Mouse (Mus musculus) myocyte (in vitro differentiated cells): ENCODE data around the gene Ints3. TPM values are rescaled to one million over a fixed set of nuclear protein-coding genes. Genes with fewer than 3 reads are reported as not detected.

Experiments used
- H3K27me3 ChIP-seq: one replicate; pipeline ENCODE4 v1.6.1; 2011; ENCODE audit not compliant: control insufficient read depth, insufficient read depth, insufficient read length
- H3K36me3 ChIP-seq: one replicate; pipeline ENCODE4 v1.6.1; 2011; ENCODE audit not compliant: control insufficient read depth, insufficient read depth
- H3K4me2 ChIP-seq: one replicate; pipeline ENCODE4 v1.6.1; 2011; ENCODE audit warnings: low read depth, control low read depth
- H3K4me3 ChIP-seq: one replicate; pipeline ENCODE4 v1.5.1; 2011; ENCODE audit warnings: mild to moderate bottlenecking, control low read depth, moderate library complexity
- H3K79me2 ChIP-seq: one replicate; pipeline ENCODE4 v1.6.1; 2011; ENCODE audit not compliant: control insufficient read depth, insufficient read depth
- H3ac ChIP-seq: one replicate; pipeline ENCODE4 v1.6.1; 2011; ENCODE audit not compliant: control insufficient read depth, insufficient read length
- CEBPB ChIP-seq: IDR thresholded peaks from 2 replicates; pipeline ENCODE4 v1.6.1; 2011; ENCODE audit warnings: mild to moderate bottlenecking, moderate library complexity; ENCODE audit not compliant: poor library complexity, insufficient read depth, severe bottlenecking
- E2F4 ChIP-seq: IDR thresholded peaks from one replicate; pipeline ENCODE4 v1.6.1; 2011; ENCODE audit warnings: mild to moderate bottlenecking, control low read depth, moderate library complexity; ENCODE audit not compliant: insufficient read depth
- MAX ChIP-seq: IDR thresholded peaks from one replicate; pipeline ENCODE4 v1.6.1; 2011; ENCODE audit warnings: low read depth, mild to moderate bottlenecking, control low read depth
- MYOD1 ChIP-seq, 3 experiments: IDR thresholded peaks; one replicate each; pipeline ENCODE4 v1.6.1; 2011; ENCODE audit warnings: control low read depth in 2 of 3, low read depth in 2 of 3, mild to moderate bottlenecking in 2 of 3, moderate library complexity in 1 of 3; ENCODE audit not compliant: insufficient read length in 2 of 3, control insufficient read depth in 1 of 3
- MYOG ChIP-seq, 3 experiments: IDR thresholded peaks; one replicate each; pipeline ENCODE4 v1.6.1; 2011; ENCODE audit warnings: control low read depth in 2 of 3, low read depth in 2 of 3, mild to moderate bottlenecking in 2 of 3; ENCODE audit not compliant: insufficient read length in 2 of 3, control insufficient read depth in 1 of 3, insufficient read depth in 1 of 3
- POLR2A ChIP-seq: IDR thresholded peaks from one replicate; pipeline ENCODE4 v1.6.1; 2011; ENCODE audit warnings: low read depth, mild to moderate bottlenecking, control low read depth, moderate library complexity; ENCODE audit not compliant: insufficient read length
- POLR2AphosphoS2 ChIP-seq: IDR thresholded peaks from one replicate; pipeline ENCODE4 v1.6.1; 2011; ENCODE audit warnings: low read depth, control low read depth; ENCODE audit not compliant: insufficient read length
- REST ChIP-seq: IDR thresholded peaks from one replicate; pipeline ENCODE4 v1.6.1; 2011; ENCODE audit warnings: mild to moderate bottlenecking, control low read depth, moderate library complexity; ENCODE audit not compliant: insufficient read depth, insufficient read length
- SRF ChIP-seq: IDR thresholded peaks from one replicate; pipeline ENCODE4 v1.6.1; 2011; ENCODE audit warnings: low read depth; ENCODE audit not compliant: control insufficient read depth, insufficient read length
- TCF12 ChIP-seq: IDR thresholded peaks from one replicate; pipeline ENCODE4 v1.6.1; 2011; ENCODE audit warnings: mild to moderate bottlenecking, control low read depth; ENCODE audit not compliant: poor library complexity, insufficient read depth, severe bottlenecking
- TCF3 ChIP-seq: IDR thresholded peaks from one replicate; pipeline ENCODE4 v1.6.1; 2011; ENCODE audit warnings: low read depth, control low read depth; ENCODE audit not compliant: insufficient read length
- USF1 ChIP-seq: IDR thresholded peaks from one replicate; pipeline ENCODE4 v1.6.1; 2011; ENCODE audit warnings: low read depth, mild to moderate bottlenecking, control low read depth, moderate library complexity
- polyA plus RNA-seq: library from polyadenylated mRNA; unstranded; fragments of >200 nt; fragmentation: generic; extraction: Trizol; gene quantifications from one replicate; pipeline ENCODE4 v1.2.1, GENCODE M21; 2012; ENCODE audit warnings: missing spikeins

The Ints3 gene
- polyA plus RNA-seq, 1 experiment: 24.2 TPM

GRCm38 (mm10) chr3:90427574-90427973, 5.8 kb downstream of the Ints3 start:
- H3K36me3 ChIP-seq: peaks cover 10% of the 10 kb centered on the region
- H3K79me2 ChIP-seq: peaks cover 20% of the 10 kb centered on the region
- no peak overlapping the region for H3ac ChIP-seq
- TF ChIP-seq TCF3: no peak
- no peak for TF ChIP-seq REST
- TF ChIP-seq POLR2AphosphoS2: no peak
- TF ChIP-seq MAX: no peak
- H3K27me3 ChIP-seq: no peaks in the 10 kb centered on the region
- H3K4me2 ChIP-seq: no peak overlapping the region
- no peak overlapping the region for H3K4me3 ChIP-seq

DNA sequence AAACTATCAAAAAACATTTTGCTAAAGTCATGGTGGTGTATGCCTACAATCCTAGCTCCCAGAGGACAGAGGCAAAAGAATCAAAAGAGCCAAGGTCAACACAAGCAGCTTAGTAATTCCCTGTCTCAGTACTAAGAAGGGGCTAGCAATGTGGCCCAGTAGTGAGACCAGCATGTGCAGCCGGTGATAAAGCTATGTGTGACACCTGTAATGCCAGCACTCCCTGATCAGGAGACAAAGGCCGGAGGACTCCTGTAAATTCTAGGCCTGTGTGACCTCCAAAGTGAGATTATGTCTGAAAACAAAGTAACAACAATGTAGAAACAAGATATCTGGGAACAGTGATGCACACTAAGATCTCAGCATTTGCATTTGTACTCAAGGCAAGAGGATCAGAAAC, 7.9 kb downstream of the Ints3 start:
- H3K36me3 ChIP-seq: peaks cover 19% of the 10 kb centered on the region
- no peak overlapping the region for H3ac ChIP-seq
- no peak overlapping the region for H3K4me3 ChIP-seq
- no peak for TF ChIP-seq MAX
- no peak for TF ChIP-seq E2F4
- no peak for TF ChIP-seq USF1
- peaks cover 5% of the 10 kb centered on the region for H3K79me2 ChIP-seq
- H3K4me2 ChIP-seq: no peak overlapping the region
- no peaks in the 10 kb centered on the region for H3K27me3 ChIP-seq

DNA sequence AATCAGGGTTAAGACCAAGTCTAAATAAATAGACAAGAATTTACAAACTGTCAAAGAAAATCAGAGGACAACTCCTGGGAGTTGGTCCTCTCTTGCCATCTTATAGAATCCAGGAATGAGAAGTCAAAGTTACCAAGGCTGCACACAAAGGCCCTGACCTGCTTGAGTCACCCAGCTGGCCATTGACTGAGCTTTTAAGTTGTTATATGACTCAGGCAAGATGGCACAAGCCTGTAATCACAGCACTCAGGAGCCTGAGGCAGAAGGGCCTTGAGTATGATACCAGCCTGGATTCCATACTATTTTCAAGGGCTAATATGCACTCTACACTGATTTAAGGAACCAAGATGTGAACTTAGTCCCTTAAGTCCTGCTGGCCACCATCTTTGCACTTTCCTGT, 9.9 kb downstream of the Ints3 start:
- no peak for TF ChIP-seq CEBPB
- TF ChIP-seq MYOD1 (IDR thresholded peaks at IDR 0.05; ENCODE audit: control insufficient read depth in 1 of 3, insufficient read length in 2 of 3, low read depth in 2 of 3): no peak
- no peak for TF ChIP-seq MAX
- TF ChIP-seq USF1: no peak
- TF ChIP-seq TCF12: no peak
- TF ChIP-seq TCF3: no peak
- TF ChIP-seq POLR2AphosphoS2: no peak
- no peak for TF ChIP-seq MYOG (IDR thresholded peaks at IDR 0.05; ENCODE audit: control insufficient read depth in 1 of 3, insufficient read depth in 1 of 3, insufficient read length in 2 of 3, low read depth in 2 of 3)
- no peak for TF ChIP-seq POLR2A
- TF ChIP-seq REST: no peak
- TF ChIP-seq E2F4: no peak
- TF ChIP-seq SRF: no peak
- Histone ChIP-seq H3K4me3 (no peak overlapping the region), H3K27me3 (no peaks in the 10 kb centered on the region), H3K79me2 (peaks cover 5% of the 10 kb centered on the region), H3K4me2 (no peak overlapping the region), H3K36me3 (peaks cover 24% of the 10 kb centered on the region), H3ac (no peak overlapping the region)

DNA sequence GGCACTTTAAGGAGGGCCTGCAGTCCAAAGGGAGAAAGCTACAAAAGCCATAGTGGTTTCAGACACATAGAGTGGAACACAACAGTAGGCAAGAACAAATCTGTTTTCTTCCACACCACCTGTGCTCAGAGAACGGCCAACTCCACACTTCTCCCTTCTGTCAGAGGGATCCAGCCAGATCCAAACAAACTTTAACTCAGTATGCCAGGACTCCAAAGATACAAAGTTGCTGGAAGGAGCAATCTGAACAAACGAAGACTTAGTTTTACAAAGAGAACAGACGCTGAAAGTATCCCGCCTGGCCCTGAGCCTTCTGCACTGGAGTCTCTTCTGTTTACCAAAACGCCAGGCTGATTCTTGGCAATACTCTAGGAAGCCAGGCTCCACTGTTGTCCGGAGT, 12.7 kb downstream of the Ints3 start:
- peaks cover 3% of the 10 kb centered on the region for H3K79me2 ChIP-seq
- TF ChIP-seq E2F4: no peak
- TF ChIP-seq POLR2A: no peak
- TF ChIP-seq MYOD1 (IDR thresholded peaks at IDR 0.05; ENCODE audit: control insufficient read depth in 1 of 3, insufficient read length in 2 of 3, low read depth in 2 of 3): no peak
- no peak for TF ChIP-seq MYOG (IDR thresholded peaks at IDR 0.05; ENCODE audit: control insufficient read depth in 1 of 3, insufficient read depth in 1 of 3, insufficient read length in 2 of 3, low read depth in 2 of 3)
- no peak for TF ChIP-seq TCF12
- TF ChIP-seq POLR2AphosphoS2: no peak
- TF ChIP-seq CEBPB: no peak
- TF ChIP-seq SRF: no peak
- no peak for TF ChIP-seq USF1
- no peak for TF ChIP-seq MAX
- no peak for TF ChIP-seq REST
- no peak for TF ChIP-seq TCF3
- no peak overlapping the region for H3ac ChIP-seq
- no peak overlapping the region for H3K4me3 ChIP-seq
- no peaks in the 10 kb centered on the region for H3K27me3 ChIP-seq
- H3K4me2 ChIP-seq: no peak overlapping the region
- peaks cover 37% of the 10 kb centered on the region for H3K36me3 ChIP-seq

GRCm38 (mm10) chr3:90413011-90413396, 20.4 kb downstream of the Ints3 start:
- no peak overlapping the region for H3K4me3 ChIP-seq
- peaks cover 31% of the 10 kb centered on the region for H3K36me3 ChIP-seq
- no peak overlapping the region for H3K4me2 ChIP-seq
- H3K79me2 ChIP-seq: no peaks in the 10 kb centered on the region
- no peaks in the 10 kb centered on the region for H3K27me3 ChIP-seq
- no peak for TF ChIP-seq TCF3
- TF ChIP-seq POLR2AphosphoS2: no peak
- no peak for TF ChIP-seq MAX
- TF ChIP-seq CEBPB: no peak
- no peak for TF ChIP-seq SRF
- no peak for TF ChIP-seq POLR2A
- no peak for TF ChIP-seq TCF12
- no peak for TF ChIP-seq E2F4
- TF ChIP-seq USF1: no peak
- no peak for TF ChIP-seq MYOG (IDR thresholded peaks at IDR 0.05; ENCODE audit: control insufficient read depth in 1 of 3, insufficient read depth in 1 of 3, insufficient read length in 2 of 3, low read depth in 2 of 3)
- TF ChIP-seq MYOD1 (IDR thresholded peaks at IDR 0.05; ENCODE audit: control insufficient read depth in 1 of 3, insufficient read length in 2 of 3, low read depth in 2 of 3): no peak
- TF ChIP-seq REST: no peak
- H3ac ChIP-seq: no peak overlapping the region
